Mouse (Mus musculus) hindbrain, embryonic 14.5 days (tissue): Measurements from ENCODE around the gene Gucy2c. TPM values are rescaled to one million over a fixed set of nuclear protein-coding genes. Genes with fewer than 3 reads are reported as not detected.

Experiments
- ATAC-seq: fragments of 200-750 bp; cut with Nextera tagmentation; 2 replicates; pipeline ENCODE4 v1.8.0; 2017; ENCODE audit warnings: moderate number of reproducible peaks, mild to moderate bottlenecking, moderate TSS enrichment, moderate library complexity; ENCODE audit not compliant: low FRiP score
- DNase-seq: peaks from one replicate; pipeline ENCODE4 v3.0.0-alpha.2; 2015; ENCODE audit warnings: low spot score
- H3K27ac ChIP-seq: fragments of 300-500 bp; sonication (generic); 2 replicates; pipeline ENCODE4 v1.5.1; 2014; ENCODE audit warnings: mild to moderate bottlenecking, moderate library complexity
- H3K27me3 ChIP-seq: fragments of 300-500 bp; sonication (generic); 2 replicates; pipeline ENCODE4 v1.6.1; 2014; ENCODE audit warnings: mild to moderate bottlenecking, low read length, mixed read lengths; ENCODE audit not compliant: control insufficient read depth, insufficient read depth
- H3K36me3 ChIP-seq: fragments of 300-500 bp; sonication (generic); replicated peaks from 2 replicates; pipeline ENCODE4 v1.6.1; 2014; ENCODE audit not compliant: control insufficient read depth, insufficient read depth
- H3K4me1 ChIP-seq: fragments of 300-500 bp; sonication (generic); replicated peaks from 2 replicates; pipeline ENCODE4 v1.6.1; 2014; ENCODE audit warnings: antibody characterized with exemption, low read length, mixed read lengths; ENCODE audit not compliant: control insufficient read depth, insufficient read depth
- H3K4me2 ChIP-seq: fragments of 300-500 bp; sonication (generic); replicated peaks from 2 replicates; pipeline ENCODE4 v1.6.1; 2014; ENCODE audit warnings: mild to moderate bottlenecking, moderate library complexity
- H3K4me3 ChIP-seq: fragments of 300-500 bp; sonication (generic); replicated peaks from 2 replicates; pipeline ENCODE4 v1.5.1; 2014; ENCODE audit warnings: mild to moderate bottlenecking, low read length
- H3K9ac ChIP-seq: fragments of 300-500 bp; sonication (generic); 2 replicates; pipeline ENCODE4 v1.6.1; 2014
- H3K9me3 ChIP-seq: fragments of 300-500 bp; sonication (generic); 2 replicates; pipeline ENCODE4 v1.6.1; 2016; ENCODE audit warnings: low read length; ENCODE audit not compliant: control insufficient read depth
- WGBS: fragments of 180-500 bp; shearing (Covaris S2); extraction: QIAGEN DNeasy Blood & Tissue Kit; methylation state at CpG from one replicate; pipeline ENCODE4 v1.1.7; 2014; 5-methylcytosine and 5-hydroxymethylcytosine counted together
- microRNA-seq: library from miRNA; unstranded; fragments of <30 nt; microRNA quantifications from one replicate; pipeline ENCODE4, GENCODE M21; 2016
- polyA plus RNA-seq: library from polyadenylated mRNA; unstranded; fragments of >200 nt; fragmentation: Nextera tagmentation; extraction: Ambion mirVana; gene quantifications from 2 replicates; pipeline ENCODE4 v1.2.1, GENCODE M21; 2014

Gucy2c gene
- polyA plus RNA-seq, 1 experiment from 2014 or later, result 0.05 TPM

- Histone ChIP-seq H3K9me3 (no peaks in the 10 kb centered on the region), H3K9ac (no peak overlapping the region), H3K4me3 (no peak overlapping the region), H3K36me3 (no peaks in the 10 kb centered on the region), H3K4me1 (peaks cover 6% of the 10 kb centered on the region; the same call in 1 of the 2 replicates), H3K27ac (no peak overlapping the region), H3K27me3 (no peaks in the 10 kb centered on the region), H3K4me2 (no peak overlapping the region)
- WGBS, result 90% methylated on average over 10 of the region's 10 CpGs
- DNase-seq (no peak), ATAC-seq (no peak)
These were observed 134.1 kb downstream of the Gucy2c start for GRCm38 (mm10) chr6:136647455-136647861.

Small RNAs within 50 kb of the gene (microRNA-seq; reads per million reads assigned to microRNA genes)
- gene Gm44364, result not detected

Other genes with a start within 250 kb of the Gucy2c start
- 2.5 and 2.9 TPM in 2 replicates for gene Plbd1, start 119.8 kb downstream of the Gucy2c start, polyA plus RNA-seq
- 0.43 and 0.78 TPM in 2 replicates for gene Hist4h4, start 22.6 kb upstream of the Gucy2c start, polyA plus RNA-seq
- 93.6 and 112 TPM in 2 replicates for gene H2afj, start 26.5 kb upstream of the Gucy2c start, polyA plus RNA-seq
- 1.4 and 2.0 TPM in 2 replicates for gene BC049715, start 45.9 kb upstream of the Gucy2c start, polyA plus RNA-seq
- gene Wbp11, start 46.5 kb upstream of the Gucy2c start, polyA plus RNA-seq, result 74.7 and 77.5 TPM in 2 replicates
- gene Smco3, start 53.7 kb upstream of the Gucy2c start, polyA plus RNA-seq, result 1.8 and 1.9 TPM in 2 replicates
- gene Art4, start 76.0 kb upstream of the Gucy2c start, polyA plus RNA-seq, result 0.10 and 0.21 TPM in 2 replicates
- gene Mgp, start 94.1 kb upstream of the Gucy2c start, polyA plus RNA-seq, result 9.2 and 11.7 TPM in 2 replicates
- not detected in 2 replicates for gene Erp27, start 140.4 kb upstream of the Gucy2c start, polyA plus RNA-seq
- 0.03 and 0.48 TPM in 2 replicates for gene Pde6h, start 142.1 kb upstream of the Gucy2c start, polyA plus RNA-seq
- gene Arhgdib, start 160.1 kb upstream of the Gucy2c start, polyA plus RNA-seq, result 14.7 and 17.9 TPM in 2 replicates